Mouse (Mus musculus): Measurements from ENCODE around the gene Kcnf1. TPM values are rescaled to one million over a fixed set of nuclear protein-coding genes. Genes with fewer than 3 reads are reported as not detected.
"Not testable (repeated sequence)": the region's sequence is repeated elsewhere in the genome, so short reads cannot be mapped to it uniquely, and the experiment has no call there.

The Kcnf1 gene
- polyA plus RNA-seq, 2 experiments = 0.18 to 0.35 TPM

DNA sequence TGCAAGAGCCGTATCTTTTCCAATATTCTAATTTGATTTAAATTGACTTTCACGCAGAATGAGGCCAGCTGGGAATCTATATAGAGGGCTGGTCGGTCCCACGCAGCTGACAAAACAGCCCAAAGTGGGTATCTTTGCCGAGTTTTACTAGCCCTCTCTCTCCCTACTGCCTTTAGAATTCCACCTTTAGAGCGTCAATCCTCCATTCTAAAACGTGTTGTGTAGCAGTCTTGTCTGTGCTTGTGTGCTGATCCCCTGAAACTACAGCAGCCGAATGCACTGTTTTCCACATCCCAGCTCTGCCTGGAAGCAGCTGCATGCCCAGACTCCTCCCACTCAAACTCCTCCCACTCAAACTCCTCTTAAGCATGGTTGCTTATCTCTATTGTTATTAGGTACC is 44.4 kb downstream of the Kcnf1 start:
- Histone ChIP-seq H3K9me3 (ENCODE audit: control insufficient read depth, low read length) (no peaks in the 10 kb centered on the region), H3K27ac (no peak overlapping the region), H3K9ac (replicated peaks) (no peak overlapping the region), H3K4me2 (ENCODE audit: low read depth) (no peak overlapping the region), H3K4me1 (replicated peaks; ENCODE audit: control insufficient read depth in 2 of 2, insufficient read depth in 2 of 2, low read length in 1 of 2) (no peaks in the 10 kb centered on the region), H3K4me3 (ENCODE audit: insufficient read depth in 1 of 2, low read depth in 2 of 2, low read length in 2 of 2) (no peak overlapping the region), H3K27me3 (ENCODE audit: control insufficient read depth, insufficient read depth, low read length) (no peaks in the 10 kb centered on the region), H3K36me3 (replicated peaks; ENCODE audit: control insufficient read depth, insufficient read depth, low read depth) (no peaks in the 10 kb centered on the region)
- no peak for ATAC-seq (ENCODE audit: insufficient read depth)
- DNase-seq (ENCODE audit: low read depth in 3 of 3, low spot score in 3 of 3) = no peak
- no peak for TF ChIP-seq EP300 (IDR thresholded peaks at IDR 0.05; ENCODE audit: low read depth)
- no peak for TF ChIP-seq CTCF (IDR thresholded peaks at IDR 0.05; ENCODE audit: low read depth)
- 58% methylated on average over 8 of the region's 8 CpGs for WGBS (ENCODE audit: insufficient replicate concordance)

DNA sequence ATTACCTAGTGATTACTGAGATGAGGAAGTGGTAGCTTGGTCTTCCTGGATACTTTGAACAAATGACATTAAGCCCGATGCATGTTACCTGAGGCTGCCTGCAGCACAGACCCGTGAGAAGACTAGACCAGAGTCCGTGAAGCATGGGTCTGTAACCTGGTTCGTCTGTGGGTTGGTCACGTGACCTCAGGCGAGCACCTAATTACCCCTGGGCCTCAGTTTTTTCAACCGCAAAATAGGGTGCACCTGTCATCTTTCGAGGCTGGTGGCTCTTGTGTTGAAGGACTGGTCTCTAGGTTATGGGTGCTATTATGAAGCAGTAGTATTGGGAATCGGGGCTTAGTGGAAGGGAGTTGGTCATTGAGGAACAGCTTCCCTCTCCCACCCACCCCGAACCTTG is 45.1 kb downstream of the Kcnf1 start:
- no peaks in the 10 kb centered on the region for H3K36me3 ChIP-seq (replicated peaks; ENCODE audit: control insufficient read depth, insufficient read depth, low read depth)
- no peak for TF ChIP-seq CTCF (IDR thresholded peaks at IDR 0.05; ENCODE audit: low read depth)
- no peak for TF ChIP-seq EP300 (IDR thresholded peaks at IDR 0.05; ENCODE audit: low read depth)
- no peak overlapping the region for H3K4me3 ChIP-seq (ENCODE audit: insufficient read depth in 1 of 2, low read depth in 2 of 2, low read length in 2 of 2)
- ATAC-seq (ENCODE audit: insufficient read depth) (no peak), DNase-seq (ENCODE audit: low read depth in 3 of 3, low spot score in 3 of 3) (no peak)
- H3K9me3 ChIP-seq (ENCODE audit: control insufficient read depth, low read length) = no peaks in the 10 kb centered on the region
- H3K4me2 ChIP-seq (ENCODE audit: low read depth) = no peak overlapping the region
- no peak overlapping the region for H3K27ac ChIP-seq
- H3K9ac ChIP-seq (replicated peaks) = no peak overlapping the region
- H3K4me1 ChIP-seq (replicated peaks; ENCODE audit: control insufficient read depth in 2 of 2, insufficient read depth in 2 of 2, low read length in 1 of 2) = no peaks in the 10 kb centered on the region
- WGBS (ENCODE audit: insufficient replicate concordance) = 69% methylated on average over 10 of the region's 10 CpGs
- no peaks in the 10 kb centered on the region for H3K27me3 ChIP-seq (ENCODE audit: control insufficient read depth, insufficient read depth, low read length)

DNA sequence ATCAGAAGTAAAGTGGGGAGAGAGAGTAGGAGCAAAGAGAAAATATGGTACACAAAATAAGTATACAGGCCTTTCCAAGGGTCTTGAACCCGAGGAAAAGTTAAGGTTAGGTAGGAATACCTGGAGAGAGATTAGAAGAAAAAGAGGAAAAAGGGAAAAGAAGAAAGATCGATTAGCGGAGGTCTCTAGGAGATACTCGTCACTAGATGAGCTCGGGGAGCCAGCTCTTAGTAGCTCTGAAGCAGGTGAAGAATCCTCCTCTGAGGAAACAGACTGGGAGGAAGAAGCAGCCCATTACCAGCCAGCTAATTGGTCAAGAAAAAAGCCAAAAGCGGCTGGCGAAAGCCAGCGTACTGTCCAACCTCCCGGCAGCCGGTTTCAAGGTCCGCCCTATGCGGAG is 53.8 kb downstream of the Kcnf1 start:
- 88% methylated on average over 7 of the region's 12 CpGs for WGBS (ENCODE audit: insufficient replicate concordance)

More for the DNA sequence above, 53.8 kb downstream of the Kcnf1 start:
- H3K36me3 ChIP-seq (replicated peaks; ENCODE audit: control insufficient read depth, insufficient read depth, low read depth); H3K4me3 ChIP-seq (ENCODE audit: insufficient read depth in 1 of 2, low read depth in 2 of 2, low read length in 2 of 2); H3K9ac ChIP-seq (replicated peaks); ATAC-seq (ENCODE audit: insufficient read depth); H3K27me3 ChIP-seq (ENCODE audit: control insufficient read depth, insufficient read depth, low read length); H3K27ac ChIP-seq; DNase-seq (ENCODE audit: low read depth in 3 of 3, low spot score in 3 of 3); H3K4me2 ChIP-seq (ENCODE audit: low read depth); H3K4me1 ChIP-seq (replicated peaks; ENCODE audit: control insufficient read depth in 2 of 2, insufficient read depth in 2 of 2, low read length in 1 of 2); H3K9me3 ChIP-seq (ENCODE audit: control insufficient read depth, low read length): not testable (repeated sequence)

Other genes with a start within 250 kb of the Kcnf1 start
- gene Pqlc3, start 176.5 kb downstream of the Kcnf1 start, polyA plus RNA-seq (2012; rRNA removed) = 3.0 and 3.3 TPM in 2 replicates
- 4.6 and 5.0 TPM in 2 replicates for gene Pqlc3, start 176.5 kb downstream of the Kcnf1 start, polyA plus RNA-seq (2014; fragmentation: Nextera tagmentation; extraction: Ambion mirVana)
- gene 2410004P03Rik, start 165.2 kb downstream of the Kcnf1 start, polyA plus RNA-seq (2012; rRNA removed) = 0.02 and 0.05 TPM in 2 replicates
- 0.03 TPM in 1 of 2 replicates, not detected in the other for gene 2410004P03Rik, start 165.2 kb downstream of the Kcnf1 start, polyA plus RNA-seq (2014; fragmentation: Nextera tagmentation; extraction: Ambion mirVana)
- gene Pdia6, start 89.7 kb upstream of the Kcnf1 start, polyA plus RNA-seq (2012; rRNA removed) = 69.3 and 109 TPM in 2 replicates
- gene Pdia6, start 89.7 kb upstream of the Kcnf1 start, polyA plus RNA-seq (2014; fragmentation: Nextera tagmentation; extraction: Ambion mirVana) = 200 and 201 TPM in 2 replicates
- 0.02 TPM in 1 of 2 replicates, not detected in the other for gene Atp6v1c2, start 152.5 kb upstream of the Kcnf1 start, polyA plus RNA-seq (2012; rRNA removed)
- gene Atp6v1c2, start 152.5 kb upstream of the Kcnf1 start, polyA plus RNA-seq (2014; fragmentation: Nextera tagmentation; extraction: Ambion mirVana) = not detected in 2 replicates
- gene Nol10, start 171.6 kb upstream of the Kcnf1 start, polyA plus RNA-seq (2012; rRNA removed) = 4.2 and 7.4 TPM in 2 replicates
- gene Nol10, start 171.6 kb upstream of the Kcnf1 start, polyA plus RNA-seq (2014; fragmentation: Nextera tagmentation; extraction: Ambion mirVana) = 10.0 and 11.0 TPM in 2 replicates